Mouse (Mus musculus) heart, embryonic 14.5 days (tissue): ENCODE results near the gene Slc1a3. TPM values are rescaled to one million over a fixed set of nuclear protein-coding genes. Genes with fewer than 3 reads are reported as not detected.
"Not testable (repeated sequence)": the region's sequence is repeated elsewhere in the genome, so short reads cannot be mapped to it uniquely, and the experiment has no call there.

Experiments used
- ATAC-seq: fragments of 200-750 bp; cut with Nextera tagmentation; 2 replicates; pipeline ENCODE4 v1.8.0; 2017; ENCODE audit warnings: low read depth, moderate TSS enrichment; ENCODE audit not compliant: insufficient number of reproducible peaks, insufficient read depth, low FRiP score
- H3K27ac ChIP-seq, 2 experiments: fragments of 200-500 bp in 1 of 2; fragments of 300-500 bp in 1 of 2; sonication (generic) in 1 of 2; replicated peaks in 1 of 2; 2 replicates each; pipeline ENCODE4 v1.5.1; 2012 to 2014; ENCODE audit warnings: low read depth in 2 of 2, low read length in 2 of 2, control low read depth in 1 of 2, mild to moderate bottlenecking in 1 of 2, mixed read lengths in 1 of 2; ENCODE audit not compliant: control insufficient read depth in 1 of 2, insufficient read depth in 1 of 2
- H3K27me3 ChIP-seq: fragments of 300-500 bp; sonication (generic); 2 replicates; pipeline ENCODE4 v1.6.1; 2014; ENCODE audit warnings: mild to moderate bottlenecking, low read length, control low read depth; ENCODE audit not compliant: control insufficient read depth, insufficient read depth
- H3K36me3 ChIP-seq: fragments of 300-500 bp; sonication (generic); 2 replicates; pipeline ENCODE4 v1.6.1; 2014; ENCODE audit warnings: mild to moderate bottlenecking, control low read depth, low read length, mixed read lengths; ENCODE audit not compliant: control insufficient read depth, insufficient read depth
- H3K4me1 ChIP-seq, 2 experiments: fragments of 200-500 bp in 1 of 2; fragments of 300-500 bp in 1 of 2; sonication (generic) in 1 of 2; 2 replicates each; pipeline ENCODE4 v1.6.1; 2012 to 2014; ENCODE audit warnings: low read length in 2 of 2, control low read depth in 1 of 2, mixed read lengths in 1 of 2; ENCODE audit not compliant: control insufficient read depth in 2 of 2, insufficient read depth in 2 of 2
- H3K4me2 ChIP-seq: fragments of 300-500 bp; sonication (generic); 2 replicates; pipeline ENCODE4 v1.6.1; 2014; ENCODE audit warnings: mild to moderate bottlenecking, low read length
- H3K4me3 ChIP-seq, 2 experiments: fragments of 200-500 bp in 1 of 2; fragments of 300-500 bp in 1 of 2; sonication (generic) in 1 of 2; 2 replicates each; pipeline ENCODE4 v1.5.1; 2012 to 2014; ENCODE audit warnings: low read length in 2 of 2, mild to moderate bottlenecking in 2 of 2, control low read depth in 1 of 2, low read depth in 1 of 2, moderate library complexity in 1 of 2; ENCODE audit not compliant: control insufficient read depth in 1 of 2, insufficient read depth in 1 of 2
- H3K9ac ChIP-seq: fragments of 300-500 bp; sonication (generic); 2 replicates; pipeline ENCODE4 v1.6.1; 2014; ENCODE audit warnings: mild to moderate bottlenecking, low read length
- H3K9me3 ChIP-seq: fragments of 300-500 bp; sonication (generic); 2 replicates; pipeline ENCODE4 v1.6.1; 2016; ENCODE audit warnings: low read length, control low read depth; ENCODE audit not compliant: control insufficient read depth
- WGBS: fragments of 180-500 bp; shearing (Covaris S2); extraction: QIAGEN DNeasy Blood & Tissue Kit; methylation state at CpG from one replicate; pipeline ENCODE4 v1.1.7; 2014; 5-methylcytosine and 5-hydroxymethylcytosine counted together
- polyA plus RNA-seq: library from polyadenylated mRNA; unstranded; fragments of >200 nt; fragmentation: Nextera tagmentation; extraction: Ambion mirVana; gene quantifications from 2 replicates; pipeline ENCODE4 v1.2.1, GENCODE M21; 2014

Gene Slc1a3
- polyA plus RNA-seq, 1 experiment from 2014 or later: 13.7 TPM

- no peak for ATAC-seq
- Histone ChIP-seq H3K4me2 (no peak overlapping the region), H3K4me1 (peaks cover 0 to 8% of the 10 kb centered on the region in 2 experiments; a peak in 1 of 4 replicates), H3K9ac (no peak overlapping the region), H3K36me3 (no peaks in the 10 kb centered on the region), H3K9me3 (no peaks in the 10 kb centered on the region), H3K4me3 (no peak overlapping the region), H3K27me3 (no peaks in the 10 kb centered on the region), H3K27ac (no peak overlapping the region)
- WGBS: 77% methylated on average over 5 of the region's 5 CpGs
Observed at GRCm38 (mm10) chr15:8706613-8707012, 4.0 kb downstream of the Slc1a3 start.

- H3K4me2 ChIP-seq: no peak overlapping the region
- no peak overlapping the region for H3K27ac ChIP-seq
- H3K36me3 ChIP-seq: no peaks in the 10 kb centered on the region
- 69% methylated on average over 4 of the region's 4 CpGs for WGBS
- no peak overlapping the region for H3K9ac ChIP-seq
- no peak overlapping the region for H3K4me3 ChIP-seq
- H3K27me3 ChIP-seq: no peaks in the 10 kb centered on the region
- ATAC-seq: no peak
- H3K9me3 ChIP-seq: no peaks in the 10 kb centered on the region
- H3K4me1 ChIP-seq: peaks cover 0 to 8% of the 10 kb centered on the region in 2 experiments; a peak in 1 of 4 replicates
Observed at GRCm38 (mm10) chr15:8706178-8706577, 4.4 kb downstream of the Slc1a3 start.

GRCm38 (mm10) chr15:8705560-8705959 lies 5.0 kb downstream of the Slc1a3 start:
- not testable (repeated sequence) for H3K9ac ChIP-seq, H3K36me3 ChIP-seq, H3K4me3 ChIP-seq, ATAC-seq, H3K9me3 ChIP-seq, H3K4me1 ChIP-seq, H3K27me3 ChIP-seq, H3K27ac ChIP-seq, H3K4me2 ChIP-seq
- 90% methylated on average over 1 of the region's 1 CpGs for WGBS

GRCm38 (mm10) chr15:8697976-8698375 lies 12.6 kb downstream of the Slc1a3 start:
- WGBS: 36% methylated on average over 3 of the region's 3 CpGs
- Histone ChIP-seq H3K4me2 (no peak overlapping the region), H3K4me3 (no peak overlapping the region), H3K9ac (no peak overlapping the region), H3K36me3 (no peaks in the 10 kb centered on the region), H3K27ac (no peak overlapping the region), H3K27me3 (no peaks in the 10 kb centered on the region), H3K4me1 (peaks cover 5 to 10% of the 10 kb centered on the region in 2 experiments), H3K9me3 (no peaks in the 10 kb centered on the region)
- no peak for ATAC-seq

GRCm38 (mm10) chr15:8697500-8697899 lies 13.1 kb downstream of the Slc1a3 start:
- ATAC-seq: no peak
- Histone ChIP-seq H3K36me3 (no peaks in the 10 kb centered on the region), H3K4me2 (no peak overlapping the region), H3K4me1 (peaks cover 5 to 10% of the 10 kb centered on the region in 2 experiments), H3K27me3 (no peaks in the 10 kb centered on the region), H3K9me3 (no peaks in the 10 kb centered on the region), H3K27ac (no peak overlapping the region), H3K9ac (no peak overlapping the region), H3K4me3 (no peak overlapping the region)
- 49% methylated on average over 3 of the region's 3 CpGs for WGBS

GRCm38 (mm10) chr15:8690141-8690540 lies 20.4 kb downstream of the Slc1a3 start:
- H3K27me3 ChIP-seq, H3K4me1 ChIP-seq, H3K9me3 ChIP-seq, H3K4me3 ChIP-seq, ATAC-seq, H3K4me2 ChIP-seq, H3K36me3 ChIP-seq, H3K9ac ChIP-seq, H3K27ac ChIP-seq: not testable (repeated sequence)
- WGBS: 97% methylated on average over 4 of the region's 6 CpGs

- Histone ChIP-seq H3K9ac (no peak overlapping the region), H3K9me3 (no peaks in the 10 kb centered on the region), H3K36me3 (no peaks in the 10 kb centered on the region), H3K4me2 (no peak overlapping the region), H3K4me3 (no peak overlapping the region), H3K27me3 (no peaks in the 10 kb centered on the region), H3K4me1 (peaks cover 9% of the 10 kb centered on the region in 2 experiments), H3K27ac (no peak overlapping the region)
- no peak for ATAC-seq
- 31% methylated on average over 4 of the region's 4 CpGs for WGBS
Observed at GRCm38 (mm10) chr15:8686846-8687245, 23.7 kb downstream of the Slc1a3 start.

GRCm38 (mm10) chr15:8685506-8685905 lies 25.1 kb downstream of the Slc1a3 start:
- no peaks in the 10 kb centered on the region for H3K9me3 ChIP-seq
- no peak overlapping the region for H3K4me3 ChIP-seq
- peaks cover 11 to 13% of the 10 kb centered on the region in 2 experiments for H3K4me1 ChIP-seq
- no peaks in the 10 kb centered on the region for H3K27me3 ChIP-seq
- H3K4me2 ChIP-seq: no peak overlapping the region
- no peaks in the 10 kb centered on the region for H3K36me3 ChIP-seq
- H3K9ac ChIP-seq: no peak overlapping the region
- 91% methylated on average over 7 of the region's 7 CpGs for WGBS
- no peak for ATAC-seq
- H3K27ac ChIP-seq: no peak overlapping the region
